Mouse (Mus musculus) forebrain, embryonic 13.5 days (tissue): Measurements from ENCODE around the gene Gsta4. TPM values are rescaled to one million over a fixed set of nuclear protein-coding genes. Genes with fewer than 3 reads are reported as not detected.
"Not testable (repeated sequence)": the region's sequence is repeated elsewhere in the genome, so short reads cannot be mapped to it uniquely, and the experiment has no call there.

ENCODE experiments used
- ATAC-seq: fragments of 200-750 bp; cut with Nextera tagmentation; 2 replicates; pipeline ENCODE4 v1.8.0; 2017
- H3K27ac ChIP-seq: fragments of 300-500 bp; sonication (generic); 2 replicates; pipeline ENCODE4 v1.5.1; 2015; ENCODE audit warnings: inconsistent platforms, mild to moderate bottlenecking, moderate library complexity
- H3K27me3 ChIP-seq: fragments of 300-500 bp; sonication (generic); 2 replicates; pipeline ENCODE4 v1.6.1; 2015; ENCODE audit warnings: mild to moderate bottlenecking, inconsistent platforms
- H3K36me3 ChIP-seq: fragments of 300-500 bp; sonication (generic); 2 replicates; pipeline ENCODE4 v1.6.1; 2015; ENCODE audit warnings: mild to moderate bottlenecking, inconsistent platforms; ENCODE audit not compliant: poor library complexity, severe bottlenecking
- H3K4me1 ChIP-seq: fragments of 300-500 bp; sonication (generic); 2 replicates; pipeline ENCODE4 v1.6.1; 2015; ENCODE audit warnings: inconsistent platforms
- H3K4me2 ChIP-seq: fragments of 300-500 bp; sonication (generic); 2 replicates; pipeline ENCODE4 v1.6.1; 2015; ENCODE audit warnings: inconsistent platforms, mild to moderate bottlenecking, moderate library complexity
- H3K4me3 ChIP-seq: fragments of 300-500 bp; sonication (generic); 2 replicates; pipeline ENCODE4 v1.5.1; 2015; ENCODE audit warnings: mild to moderate bottlenecking, inconsistent platforms
- H3K9ac ChIP-seq: fragments of 300-500 bp; sonication (generic); 2 replicates; pipeline ENCODE4 v1.6.1; 2015; ENCODE audit warnings: mild to moderate bottlenecking, inconsistent platforms
- H3K9me3 ChIP-seq: fragments of 300-500 bp; sonication (generic); replicated peaks from 2 replicates; pipeline ENCODE4 v1.6.1; 2016; ENCODE audit warnings: inconsistent platforms
- WGBS: fragments of 180-500 bp; shearing (Covaris S2); methylation state at CpG from one replicate; pipeline ENCODE4 v1.1.7; 2015; 5-methylcytosine and 5-hydroxymethylcytosine counted together
- polyA plus RNA-seq: library from polyadenylated mRNA; unstranded; fragments of >200 nt; fragmentation: Nextera tagmentation; extraction: Ambion mirVana; gene quantifications from 2 replicates; pipeline ENCODE4 v1.2.1, GENCODE M21; 2015

Gsta4 gene
- polyA plus RNA-seq, 1 experiment from 2014 or later = 19.9 TPM

GRCm38 (mm10) chr9:78217074-78217473 lies 34.5 kb downstream of the Gsta4 start:
- Histone ChIP-seq H3K4me2 (no peak overlapping the region), H3K27me3 (no peaks in the 10 kb centered on the region), H3K9ac (no peak overlapping the region), H3K27ac (no peak overlapping the region), H3K36me3 (no peaks in the 10 kb centered on the region), H3K4me1 (no peaks in the 10 kb centered on the region), H3K9me3 (0 out of 2 replicates have a peak, but pooled peaks cover 2% of the 10 kb centered on the region), H3K4me3 (no peak overlapping the region)
- no peak for ATAC-seq
- 81% methylated on average over 4 of the region's 4 CpGs for whole genome bisulfite sequencing

GRCm38 (mm10) chr9:78222616-78223015 lies 40.0 kb downstream of the Gsta4 start:
- H3K9me3 ChIP-seq = no peaks in the 10 kb centered on the region
- H3K4me2 ChIP-seq = no peak overlapping the region
- no peak overlapping the region for H3K27ac ChIP-seq
- H3K27me3 ChIP-seq = no peaks in the 10 kb centered on the region
- no peaks in the 10 kb centered on the region for H3K4me1 ChIP-seq
- WGBS = 89% methylated on average over 8 of the region's 8 CpGs
- no peak for ATAC-seq
- H3K4me3 ChIP-seq = no peak overlapping the region
- H3K36me3 ChIP-seq = no peaks in the 10 kb centered on the region
- H3K9ac ChIP-seq = no peak overlapping the region

- Histone ChIP-seq H3K4me2 (no peak overlapping the region), H3K9ac (no peak overlapping the region), H3K27ac (no peak overlapping the region), H3K4me1 (no peaks in the 10 kb centered on the region), H3K9me3 (no peaks in the 10 kb centered on the region), H3K36me3 (no peaks in the 10 kb centered on the region), H3K27me3 (no peaks in the 10 kb centered on the region), H3K4me3 (no peak overlapping the region)
- ATAC-seq = no peak
- WGBS = 87% methylated on average over 10 of the region's 10 CpGs
These were observed 40.8 kb downstream of the Gsta4 start for GRCm38 (mm10) chr9:78223221-78223902.

- Histone ChIP-seq H3K36me3 (no peaks in the 10 kb centered on the region), H3K4me1 (no peaks in the 10 kb centered on the region), H3K27me3 (no peaks in the 10 kb centered on the region), H3K4me3 (no peak overlapping the region), H3K9me3 (no peaks in the 10 kb centered on the region), H3K4me2 (no peak overlapping the region), H3K9ac (no peak overlapping the region), H3K27ac (no peak overlapping the region)
- WGBS = 92% methylated on average over 2 of the region's 2 CpGs
- no peak for ATAC-seq
These were observed 41.8 kb downstream of the Gsta4 start for GRCm38 (mm10) chr9:78224418-78224817.

- Histone ChIP-seq H3K27ac (no peak overlapping the region), H3K4me1 (no peaks in the 10 kb centered on the region), H3K4me3 (no peak overlapping the region), H3K9ac (no peak overlapping the region), H3K27me3 (no peaks in the 10 kb centered on the region), H3K36me3 (no peaks in the 10 kb centered on the region), H3K9me3 (no peaks in the 10 kb centered on the region), H3K4me2 (no peak overlapping the region)
- ATAC-seq = no peak
- WGBS = 89% methylated on average over 11 of the region's 11 CpGs
These were observed 42.7 kb downstream of the Gsta4 start for GRCm38 (mm10) chr9:78225304-78225703.

- no peak overlapping the region for H3K9ac ChIP-seq
- no peak overlapping the region for H3K27ac ChIP-seq
- no peaks in the 10 kb centered on the region for H3K9me3 ChIP-seq
- WGBS = 94% methylated on average over 2 of the region's 2 CpGs
- no peaks in the 10 kb centered on the region for H3K36me3 ChIP-seq
- H3K27me3 ChIP-seq = no peaks in the 10 kb centered on the region
- ATAC-seq = no peak
- H3K4me1 ChIP-seq = no peaks in the 10 kb centered on the region
- H3K4me3 ChIP-seq = no peak overlapping the region
- H3K4me2 ChIP-seq = no peak overlapping the region
These were observed 45.5 kb downstream of the Gsta4 start for GRCm38 (mm10) chr9:78228122-78228521.

- 67% methylated on average over 3 of the region's 3 CpGs for whole genome bisulfite sequencing
- not testable (repeated sequence) for H3K36me3 ChIP-seq, H3K4me3 ChIP-seq, H3K27me3 ChIP-seq, H3K9ac ChIP-seq, H3K4me2 ChIP-seq, H3K9me3 ChIP-seq, H3K4me1 ChIP-seq, H3K27ac ChIP-seq, ATAC-seq
These were observed 47.1 kb downstream of the Gsta4 start for GRCm38 (mm10) chr9:78229658-78230057.

GRCm38 (mm10) chr9:78230461-78230860 lies 47.9 kb downstream of the Gsta4 start, which contains the start of gene Gsta1:
Gene Gsta1 (plus strand): TSS chr9:78230656.
- H3K27ac ChIP-seq, H3K36me3 ChIP-seq, H3K4me2 ChIP-seq, H3K4me3 ChIP-seq, H3K9ac ChIP-seq, H3K9me3 ChIP-seq, H3K4me1 ChIP-seq, H3K27me3 ChIP-seq, ATAC-seq: not testable (repeated sequence)
- WGBS = 73% methylated on average over 3 of the region's 3 CpGs

- not testable (repeated sequence) for H3K4me2 ChIP-seq, H3K27me3 ChIP-seq, H3K27ac ChIP-seq, H3K9ac ChIP-seq, H3K36me3 ChIP-seq, H3K9me3 ChIP-seq, H3K4me1 ChIP-seq, H3K4me3 ChIP-seq
- WGBS = no CpG with 5 or more reads among the region's 10 CpGs
- peak; percentile 41; the same call in 1 of the 2 replicates for ATAC-seq
These were observed 50.6 kb downstream of the Gsta4 start for GRCm38 (mm10) chr9:78233121-78233695.

GRCm38 (mm10) chr9:78255683-78256470 lies 73.3 kb downstream of the Gsta4 start:
- WGBS = 75% methylated on average over 4 of the region's 4 CpGs
- not testable (repeated sequence) for H3K4me3 ChIP-seq, H3K4me1 ChIP-seq, H3K27ac ChIP-seq, H3K9ac ChIP-seq, H3K36me3 ChIP-seq, H3K27me3 ChIP-seq, H3K4me2 ChIP-seq, H3K9me3 ChIP-seq, ATAC-seq

- not testable (repeated sequence) for H3K4me1 ChIP-seq, H3K27me3 ChIP-seq, H3K27ac ChIP-seq, H3K4me2 ChIP-seq, H3K9ac ChIP-seq, H3K36me3 ChIP-seq, H3K9me3 ChIP-seq, H3K4me3 ChIP-seq, ATAC-seq
- 78% methylated on average over 2 of the region's 3 CpGs for WGBS
These were observed 74.3 kb downstream of the Gsta4 start, which contains the start of gene Gm3776 for GRCm38 (mm10) chr9:78256914-78257313. Gene Gm3776 (plus strand): TSS chr9:78257129.
